ENCODE assay signal across 32 mouse cellular contexts in the genomic region with DNA sequence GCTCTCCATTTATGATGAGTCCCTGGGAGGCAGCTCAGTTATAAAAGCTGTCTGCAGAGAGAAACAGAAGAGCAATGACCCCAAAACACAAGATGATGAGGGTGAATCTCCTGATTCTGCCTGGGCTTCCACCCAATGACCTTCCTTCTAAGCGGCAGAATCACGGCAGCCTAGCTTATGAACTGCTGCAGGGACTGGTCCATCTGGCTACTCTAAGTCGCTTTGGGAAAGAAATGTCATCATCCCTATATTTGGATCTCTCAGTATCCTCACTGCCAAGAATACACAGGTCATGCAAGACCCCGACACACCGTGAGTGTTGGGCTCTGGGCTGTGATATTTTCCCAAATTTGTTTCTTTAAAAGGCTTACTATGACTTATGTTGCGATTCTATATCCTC.
"Had no signal": no experiment of that assay in that cellular context is flagged by ENCODE, and none has a peak within 500 bp of the region (broad histone marks: within the 10 kb centered on the region; RNA-seq: fewer than 3 reads in every experiment).

No protein-coding gene starts in this region.

- H3K27ac ChIP-seq: heart, embryonic 15.5 days; hindbrain, embryonic 10.5 days; hindbrain, embryonic 12.5 days; hindbrain, embryonic 13.5 days; hindbrain, embryonic 14.5 days; hindbrain, embryonic 15.5 days; hindbrain, postnatal 0 days; intestine, embryonic 15.5 days; kidney, embryonic 15.5 days; kidney, postnatal 0 days; layer of hippocampus, adult 2 months; left cerebral cortex, adult 2 months had no signal

- H3K4me1 ChIP-seq: heart, embryonic 15.5 days; hindbrain, embryonic 10.5 days; hindbrain, embryonic 12.5 days; hindbrain, embryonic 13.5 days; hindbrain, embryonic 15.5 days; intestine, embryonic 15.5 days; kidney, embryonic 15.5 days had no signal

- DNase-seq: heart, postnatal 10 days; heart, postnatal 14 days; heart, postnatal 36 days; heart, postnatal 4 days; kidney, adult 11 months; kidney, adult 18-20 months; kidney, adult 2 months; kidney, adult 8-10 months; kidney, adult 9 months; kidney, postnatal 10 days; kidney, postnatal 14 days; kidney, postnatal 25 days; kidney, postnatal 36 days; kidney, postnatal 4 days; layer of hippocampus, adult 9-11 months; layer of hippocampus, postnatal 36 days had no signal

- H3K27me3 ChIP-seq: heart, embryonic 15.5 days; hindbrain, embryonic 13.5 days; hindbrain, embryonic 15.5 days; intestine, embryonic 15.5 days; kidney, embryonic 15.5 days had no signal

- ATAC-seq: hindbrain, embryonic 16.5 days; hindbrain, postnatal 0 days; inflammation-experienced regulatory T-cells, adult 6 months; intestine, embryonic 15.5 days; intestine, embryonic 16.5 days; intestine, postnatal 0 days had no signal

- H3K4me3 ChIP-seq: heart, embryonic 15.5 days; hindbrain, embryonic 10.5 days; hindbrain, embryonic 12.5 days; hindbrain, embryonic 13.5 days; hindbrain, embryonic 15.5 days; intestine, embryonic 15.5 days; kidney, embryonic 15.5 days; layer of hippocampus, adult 2 months; left cerebral cortex, adult 2 months had no signal
